Mouse (Mus musculus): ENCODE measurements around the gene Hist1h3i. TPM values are rescaled to one million over a fixed set of nuclear protein-coding genes. Genes with fewer than 3 reads are reported as not detected.
A peak's percentile ranks its signal among the peaks of the same experiment; 100 is the strongest.
"Not testable (repeated sequence)": the region's sequence is repeated elsewhere in the genome, so short reads cannot be mapped to it uniquely, and the experiment has no call there.

The Hist1h3i gene
- polyA plus RNA-seq, 1 experiment, result 41.5 TPM

- TF ChIP-seq GATA1 (IDR thresholded peaks at IDR 0.05; ENCODE audit: low read length) (no peak), TAL1 (IDR thresholded peaks at IDR 0.05; ENCODE audit: low read length) (no peak)
- H3K4me3 ChIP-seq (replicated peaks), result peak overlapping the region; percentile 88
- no peaks in the 10 kb centered on the region for H3K27me3 ChIP-seq (ENCODE audit: control insufficient read depth)
- peaks cover 12% of the 10 kb centered on the region for H3K36me3 ChIP-seq (ENCODE audit: control insufficient read depth)
- H3K4me1 ChIP-seq (ENCODE audit: control insufficient read depth), result peaks cover 81% of the 10 kb centered on the region
- peaks cover 2% of the 10 kb centered on the region; the same call in 1 of the 2 replicates for H3K9me3 ChIP-seq (ENCODE audit: control insufficient read depth, low read length)
Measured at GRCm38 (mm10) chr13:21781639-21782038, 1.5 kb downstream of the Hist1h3i start.

DNA sequence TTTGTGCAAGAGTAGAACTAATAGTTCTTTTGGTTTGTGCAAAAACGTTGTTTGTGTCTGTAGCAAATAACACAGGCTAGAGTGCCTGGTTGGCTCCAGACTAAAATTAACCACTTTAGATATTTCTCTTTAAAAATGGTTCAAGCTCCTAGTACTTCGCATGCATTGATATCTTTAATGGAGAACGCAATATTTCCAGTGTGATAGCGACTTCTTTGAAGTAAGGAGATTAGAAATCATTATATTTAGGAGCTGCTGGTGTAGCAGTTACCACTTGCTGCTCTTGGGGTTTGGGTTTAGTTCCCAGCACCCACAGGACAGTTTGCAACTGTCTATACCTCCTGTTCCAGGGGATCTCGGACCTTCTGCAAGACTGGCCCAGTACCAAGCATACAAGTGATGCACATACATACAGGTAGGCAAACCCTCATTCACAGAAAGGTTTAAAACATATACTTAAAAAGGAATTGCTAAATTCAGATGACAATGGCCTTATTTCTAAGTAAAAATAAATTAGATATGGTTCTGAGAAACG, 2.1 kb downstream of the Hist1h3i start:
- Histone ChIP-seq H3K27me3 (ENCODE audit: control insufficient read depth) (no peaks in the 10 kb centered on the region), H3K9me3 (ENCODE audit: control insufficient read depth, low read length) (peaks cover 2% of the 10 kb centered on the region; the same call in 1 of the 2 replicates), H3K4me3 (replicated peaks) (peak overlapping the region; percentile 88), H3K36me3 (ENCODE audit: control insufficient read depth) (peaks cover 18% of the 10 kb centered on the region), H3K4me1 (ENCODE audit: control insufficient read depth) (peaks cover 83% of the 10 kb centered on the region)
- TF ChIP-seq TAL1 (IDR thresholded peaks at IDR 0.05; ENCODE audit: low read length), result no peak
- no peak for TF ChIP-seq GATA1 (IDR thresholded peaks at IDR 0.05; ENCODE audit: low read length)

- Histone ChIP-seq H3K36me3 (ENCODE audit: control insufficient read depth) (peaks cover 24% of the 10 kb centered on the region), H3K4me1 (ENCODE audit: control insufficient read depth) (peaks cover 79% of the 10 kb centered on the region), H3K9me3 (ENCODE audit: control insufficient read depth, low read length) (peaks cover 2% of the 10 kb centered on the region; the same call in 1 of the 2 replicates), H3K27me3 (ENCODE audit: control insufficient read depth) (no peaks in the 10 kb centered on the region), H3K4me3 (replicated peaks) (peak within 1 kb of the TSS; percentile 88)
- no peak for TF ChIP-seq TAL1 (IDR thresholded peaks at IDR 0.05; ENCODE audit: low read length)
- TF ChIP-seq GATA1 (IDR thresholded peaks at IDR 0.05; ENCODE audit: low read length), result 0 out of 2 replicates have a peak, but pooled peaks have one; percentile 13
Measured at GRCm38 (mm10) chr13:21779767-21780731, 3.1 kb downstream of the Hist1h3i start, which contains the start of gene Hist1h1b. Gene Hist1h1b, minus strand, starts transcription at chr13:21780625.

- Histone ChIP-seq H3K4me3 (replicated peaks) (peak overlapping the region; percentile 88), H3K36me3 (ENCODE audit: control insufficient read depth) (peaks cover 34% of the 10 kb centered on the region), H3K27me3 (ENCODE audit: control insufficient read depth) (no peaks in the 10 kb centered on the region), H3K4me1 (ENCODE audit: control insufficient read depth) (peaks cover 73% of the 10 kb centered on the region), H3K9me3 (ENCODE audit: control insufficient read depth, low read length) (peaks cover 2% of the 10 kb centered on the region; the same call in 1 of the 2 replicates)
- TF ChIP-seq TAL1 (IDR thresholded peaks at IDR 0.05; ENCODE audit: low read length) (no peak), GATA1 (IDR thresholded peaks at IDR 0.05; ENCODE audit: low read length) (no peak)
Measured at GRCm38 (mm10) chr13:21778814-21779766, 4.1 kb downstream of the Hist1h3i start.

GRCm38 (mm10) chr13:21755707-21756106, 27.5 kb downstream of the Hist1h3i start:
- no peaks in the 10 kb centered on the region for H3K27me3 ChIP-seq (ENCODE audit: control insufficient read depth)
- TF ChIP-seq GATA1 (IDR thresholded peaks at IDR 0.05; ENCODE audit: low read length), result no peak
- TF ChIP-seq TAL1 (IDR thresholded peaks at IDR 0.05; ENCODE audit: low read length), result no peak
- peaks cover 7% of the 10 kb centered on the region for H3K36me3 ChIP-seq (ENCODE audit: control insufficient read depth)
- H3K4me3 ChIP-seq (replicated peaks), result peak overlapping the region; percentile 65
- no peaks in the 10 kb centered on the region for H3K9me3 ChIP-seq (ENCODE audit: control insufficient read depth, low read length)
- peaks cover 47% of the 10 kb centered on the region for H3K4me1 ChIP-seq (ENCODE audit: control insufficient read depth)

DNA sequence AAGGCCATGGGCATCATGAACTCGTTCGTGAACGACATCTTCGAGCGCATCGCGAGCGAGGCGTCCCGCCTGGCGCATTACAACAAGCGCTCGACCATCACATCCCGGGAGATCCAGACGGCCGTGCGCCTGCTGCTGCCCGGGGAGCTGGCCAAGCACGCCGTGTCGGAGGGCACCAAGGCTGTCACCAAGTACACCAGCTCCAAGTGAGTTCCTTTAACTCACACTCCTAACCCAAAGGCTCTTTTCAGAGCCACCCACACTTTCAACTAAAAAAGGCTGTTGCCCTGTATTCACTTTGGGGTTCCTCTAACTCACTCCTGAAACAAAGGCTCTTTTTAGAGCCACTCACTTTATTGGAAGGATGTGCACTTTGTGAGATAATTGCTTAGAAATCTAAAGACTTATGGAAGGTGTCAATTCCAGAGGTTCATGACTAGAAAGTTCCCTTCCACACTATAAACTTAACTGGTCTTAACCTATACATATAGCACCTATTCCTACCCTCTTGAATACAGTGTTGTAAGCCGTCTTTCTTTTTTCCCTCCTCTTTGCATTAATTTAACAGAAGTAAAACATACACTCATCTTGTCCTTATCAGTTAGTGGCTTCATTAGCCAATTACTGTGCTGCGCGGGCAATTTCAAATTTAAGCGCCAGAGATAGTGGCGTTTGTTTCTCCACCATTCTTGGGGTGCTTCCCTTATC, 28.7 kb downstream of the Hist1h3i start:
- not testable (repeated sequence) for H3K27me3 ChIP-seq (ENCODE audit: control insufficient read depth); H3K9me3 ChIP-seq (ENCODE audit: control insufficient read depth, low read length); H3K36me3 ChIP-seq (ENCODE audit: control insufficient read depth)
- TF ChIP-seq GATA1 (IDR thresholded peaks at IDR 0.05; ENCODE audit: low read length), result peak; percentile 89
- Histone ChIP-seq H3K4me1 (ENCODE audit: control insufficient read depth) (peaks cover 49% of the 10 kb centered on the region), H3K4me3 (replicated peaks) (peak overlapping the region; percentile 65)

DNA sequence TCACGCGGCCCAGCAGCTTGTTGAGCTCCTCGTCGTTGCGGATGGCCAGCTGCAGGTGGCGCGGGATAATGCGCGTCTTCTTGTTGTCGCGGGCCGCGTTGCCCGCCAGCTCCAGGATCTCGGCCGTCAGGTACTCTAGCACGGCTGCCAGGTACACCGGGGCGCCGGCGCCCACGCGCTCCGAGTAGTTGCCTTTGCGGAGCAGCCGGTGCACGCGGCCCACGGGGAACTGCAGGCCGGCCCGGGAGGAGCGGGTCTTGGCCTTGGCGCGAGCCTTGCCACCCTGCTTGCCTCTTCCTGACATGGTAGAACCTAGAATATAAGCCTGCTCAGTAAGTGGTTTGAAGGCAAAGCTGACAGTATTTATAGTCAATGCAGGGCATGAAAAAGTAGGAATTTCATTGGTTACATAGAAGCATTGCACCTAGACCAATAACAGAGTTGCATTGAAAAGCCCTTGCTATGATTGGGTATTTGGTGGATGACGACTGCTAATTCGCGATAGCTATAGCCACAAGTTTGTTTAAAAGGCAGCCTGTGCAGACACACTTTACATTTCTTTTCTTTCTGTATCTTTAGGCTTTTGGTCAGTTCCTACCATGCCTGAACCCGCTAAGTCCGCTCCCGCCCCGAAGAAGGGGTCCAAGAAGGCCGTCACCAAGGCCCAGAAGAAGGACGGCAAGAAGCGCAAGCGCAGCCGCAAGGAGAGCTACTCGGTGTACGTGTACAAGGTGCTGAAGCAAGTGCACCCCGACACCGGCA, 29.5 kb downstream of the Hist1h3i start, which contains the start of the genes Hist1h2ak and Hist1h2bn:
TSS of gene Hist1h2ak (minus strand) at position 304 of the 762 bp plus-strand sequence.
TSS of gene Hist1h2bn (plus strand) at position 600 of the 762 bp plus-strand sequence.
- Histone ChIP-seq H3K4me3 (replicated peaks) (peak within 1 kb of the TSS; percentile 65), H3K36me3 (ENCODE audit: control insufficient read depth) (peaks cover 14% of the 10 kb centered on the region), H3K4me1 (ENCODE audit: control insufficient read depth) (peaks cover 49% of the 10 kb centered on the region)
- H3K27me3 ChIP-seq (ENCODE audit: control insufficient read depth); H3K9me3 ChIP-seq (ENCODE audit: control insufficient read depth, low read length): not testable (repeated sequence)
- TF ChIP-seq GATA1 (IDR thresholded peaks at IDR 0.05; ENCODE audit: low read length), result 0 out of 2 replicates have a peak, but pooled peaks have one; percentile 21

Measured in erythroblast, embryonic 14.5 days (primary cell).